Mouse (Mus musculus): Measurements from ENCODE around the gene Cops9. TPM values are rescaled to one million over a fixed set of nuclear protein-coding genes. Genes with fewer than 3 reads are reported as not detected.

The Cops9 gene
- polyA plus RNA-seq, 2 experiments from 2014 or later: 161 to 251 TPM

GRCm38 (mm10) chr1:92646601-92647000, 4.8 kb upstream of the Cops9 start:
- no peak for ATAC-seq

- no peak for ATAC-seq
Observed at GRCm38 (mm10) chr1:92646111-92646510, 4.3 kb upstream of the Cops9 start.

- ATAC-seq: no peak
Observed at GRCm38 (mm10) chr1:92644916-92645315, 3.1 kb upstream of the Cops9 start.

GRCm38 (mm10) chr1:92643691-92644090, 1.9 kb upstream of the Cops9 start:
- ATAC-seq: no peak

- peak; percentile 25 for ATAC-seq
Observed at GRCm38 (mm10) chr1:92640393-92640792, 1.4 kb downstream of the Cops9 start.

GRCm38 (mm10) chr1:92638736-92639135, 3.0 kb downstream of the Cops9 start:
- no peak for ATAC-seq

GRCm38 (mm10) chr1:92638181-92638580, 3.6 kb downstream of the Cops9 start:
- no peak for ATAC-seq

GRCm38 (mm10) chr1:92637501-92638172, 4.1 kb downstream of the Cops9 start:
- no peak for ATAC-seq

- ATAC-seq: no peak
Observed at GRCm38 (mm10) chr1:92636676-92637075, 5.1 kb downstream of the Cops9 start.

GRCm38 (mm10) chr1:92636015-92636414, 5.8 kb downstream of the Cops9 start:
- no peak for ATAC-seq

- ATAC-seq: no peak
Observed at GRCm38 (mm10) chr1:92634976-92635599, 6.7 kb downstream of the Cops9 start.

GRCm38 (mm10) chr1:92634569-92634968, 7.2 kb downstream of the Cops9 start:
- ATAC-seq: no peak

- no peak for ATAC-seq
Observed at GRCm38 (mm10) chr1:92633726-92634125, 8.1 kb downstream of the Cops9 start.

- ATAC-seq: peak; percentile 82
Observed at GRCm38 (mm10) chr1:92632948-92633347, 8.8 kb downstream of the Cops9 start.

- ATAC-seq: no peak
Observed at GRCm38 (mm10) chr1:92632196-92632595, 9.6 kb downstream of the Cops9 start.

GRCm38 (mm10) chr1:92628227-92628626, 13.6 kb downstream of the Cops9 start:
- ATAC-seq: no peak

- no peak for ATAC-seq
Observed at GRCm38 (mm10) chr1:92618360-92618759, 23.4 kb downstream of the Cops9 start.

- no peak for ATAC-seq
Observed at GRCm38 (mm10) chr1:92617488-92617887, 24.3 kb downstream of the Cops9 start, which contains the start of gene Olfr12. Gene Olfr12, plus strand, starts transcription at chr1:92617788.

- no peak for ATAC-seq
Observed at GRCm38 (mm10) chr1:92616046-92616445, 25.7 kb downstream of the Cops9 start.

- no peak for ATAC-seq
Observed at GRCm38 (mm10) chr1:92614516-92614915, 27.3 kb downstream of the Cops9 start.

GRCm38 (mm10) chr1:92613175-92613574, 28.6 kb downstream of the Cops9 start:
- ATAC-seq: no peak

- peak; percentile 57 for ATAC-seq
Observed at GRCm38 (mm10) chr1:92611008-92611407, 30.8 kb downstream of the Cops9 start.

- no peak for ATAC-seq
Observed at GRCm38 (mm10) chr1:92607711-92608110, 34.1 kb downstream of the Cops9 start.

GRCm38 (mm10) chr1:92605482-92605881, 36.3 kb downstream of the Cops9 start, which contains the start of gene Olfr1410:
Gene Olfr1410, plus strand, starts transcription at chr1:92605782.
- ATAC-seq: no peak

Data from CD4-positive, CD25-positive, alpha-beta regulatory T cell, adult 4 months (primary cell).